Mouse (Mus musculus): ENCODE results near the gene Dnah7a. TPM values are rescaled to one million over a fixed set of nuclear protein-coding genes. Genes with fewer than 3 reads are reported as not detected.
"Not testable (repeated sequence)": the region's sequence is repeated elsewhere in the genome, so short reads cannot be mapped to it uniquely, and the experiment has no call there.

The Dnah7a gene
- polyA plus RNA-seq, 1 experiment from 2014 or later: 0.04 TPM

DNA sequence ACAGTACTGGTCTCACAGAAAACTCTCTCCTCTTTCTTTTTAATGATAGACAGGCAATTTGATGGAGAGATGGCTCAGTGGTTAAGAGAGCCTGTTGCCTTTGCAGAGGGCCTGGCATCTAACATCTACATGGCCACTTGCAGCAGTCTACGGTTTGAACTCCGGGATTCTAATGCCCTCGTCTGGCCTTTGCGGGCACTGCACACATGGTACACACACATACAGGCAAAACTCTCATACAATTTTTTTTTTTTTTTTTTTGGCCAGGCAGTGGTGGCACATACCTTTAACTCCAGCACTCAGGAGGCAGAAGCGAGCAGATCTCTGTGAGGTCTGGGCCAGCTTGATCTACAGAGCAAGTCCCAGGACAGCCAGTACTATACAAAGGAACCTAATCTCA lies 2.4 kb downstream of the Dnah7a start:
- CTCF ChIA-PET: no interaction called here
- TF ChIP-seq CTCF (IDR thresholded peaks at IDR 0.05): no peak

DNA sequence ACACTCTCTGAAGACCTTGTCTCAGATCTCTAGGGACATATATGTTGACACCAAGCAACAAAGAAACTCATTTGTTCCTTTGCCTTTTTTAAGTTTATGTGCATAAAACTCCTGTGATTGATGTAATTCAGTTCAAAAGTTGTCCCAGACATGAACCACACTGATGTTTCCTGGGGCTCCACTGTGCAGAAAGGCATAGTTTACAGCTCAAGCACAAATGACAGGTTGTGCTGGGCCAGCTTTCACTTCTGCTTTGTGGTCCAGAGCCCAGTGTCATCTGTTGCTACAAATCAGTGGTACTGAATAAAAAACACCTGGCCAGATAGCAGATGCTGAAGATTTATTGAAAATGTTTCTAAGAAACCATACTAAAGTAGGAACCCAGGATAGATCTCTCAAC lies 42.3 kb downstream of the Dnah7a start:
- DNase-seq (ENCODE audit: low read depth, low spot score); POLR2A ChIA-PET; ATAC-seq; H3K27me3 ChIP-seq; CTCF ChIA-PET; in situ Hi-C loops (cut with MboI; ENCODE audit: low pct_unique_long_range_greater_than_20kb): not testable (repeated sequence)

More for the DNA sequence above, 2.4 kb downstream of the Dnah7a start:
- no peaks in the 10 kb centered on the region for H3K27me3 ChIP-seq
- in situ Hi-C loops (cut with MboI; ENCODE audit: low pct_unique_long_range_greater_than_20kb): loop anchor here (25.0 kb wide), 1 partner anchor 683 kb away; no protein-coding TSS in a partner anchor
- ATAC-seq: no peak
- no peak for DNase-seq (ENCODE audit: low read depth, low spot score)
- POLR2A ChIA-PET: interaction anchor here (0.7 kb wide), 1 partner anchor 644 kb away, joined by 4 read pairs; no protein-coding TSS in a partner anchor

DNA sequence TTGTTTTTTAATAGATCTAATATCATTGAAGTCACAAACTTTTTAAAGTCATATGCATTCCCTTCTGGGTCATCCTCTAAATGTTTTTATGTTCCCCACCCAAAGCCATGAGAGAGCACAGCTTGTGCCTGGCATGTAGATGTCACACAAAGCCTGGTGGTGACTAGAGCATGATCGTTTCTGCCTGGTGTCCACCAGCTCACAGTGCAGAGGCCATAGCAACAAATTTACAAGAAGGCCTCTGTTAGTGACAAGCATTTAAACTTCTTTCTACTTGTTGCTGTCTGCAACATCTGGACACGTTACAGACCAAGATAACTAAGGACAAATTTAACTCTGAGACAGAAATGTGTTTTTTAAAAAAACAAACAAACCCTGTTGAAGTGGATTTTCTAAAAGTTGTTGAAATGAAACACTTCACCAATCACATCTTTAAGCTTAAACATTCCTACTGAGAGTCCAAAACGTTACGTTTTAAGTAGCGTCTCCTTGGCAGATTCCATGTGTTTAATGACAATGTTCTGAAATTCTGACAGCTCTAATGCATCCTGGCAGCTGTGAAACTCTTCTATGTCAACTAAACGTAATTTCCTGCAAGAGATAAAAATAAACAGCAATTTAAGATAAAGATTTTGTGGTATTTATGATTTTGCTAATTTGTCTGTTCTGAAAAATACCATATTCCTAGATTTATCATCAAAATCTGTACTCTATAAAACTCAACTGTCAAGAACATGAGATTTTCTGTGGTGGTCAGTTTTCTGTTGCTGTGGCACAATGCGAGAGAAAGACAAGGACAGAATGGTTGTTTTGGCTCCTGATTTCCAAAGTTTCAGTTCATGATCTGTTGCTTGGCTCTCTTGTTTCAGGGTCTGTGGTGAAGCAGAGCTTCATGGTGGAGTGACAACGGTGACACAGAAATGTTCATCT lies 66.5 kb downstream of the Dnah7a start:
- ChIA-PET CTCF (no interaction called here), POLR2A (no interaction called here)
- in situ Hi-C loops (cut with MboI; ENCODE audit: low pct_unique_long_range_greater_than_20kb): no loop called here
- no peak for TF ChIP-seq CTCF (IDR thresholded peaks at IDR 0.05)
- DNase-seq (ENCODE audit: low read depth, low spot score): no peak
- no peak for ATAC-seq
- no peaks in the 10 kb centered on the region for H3K27me3 ChIP-seq

DNA sequence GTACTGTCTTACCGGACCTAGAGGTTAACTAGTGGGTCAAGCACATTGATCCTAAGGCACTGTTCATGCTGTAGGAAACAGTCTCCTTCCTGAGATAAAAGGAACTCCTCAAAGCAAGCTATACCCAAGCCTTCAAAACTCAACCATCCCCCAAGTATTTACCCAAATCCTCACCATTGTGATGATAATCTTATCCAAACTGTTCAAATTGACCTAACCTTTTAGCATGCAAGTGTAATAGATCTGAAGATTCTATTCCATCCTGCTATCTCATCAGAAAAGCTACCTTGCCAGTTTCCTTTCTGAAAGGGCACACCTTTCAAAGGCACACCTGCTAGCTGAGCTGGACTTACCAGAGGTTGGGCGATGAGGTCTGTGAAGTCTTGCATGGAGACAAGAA lies 70.9 kb downstream of the Dnah7a start:
- in situ Hi-C loops (cut with MboI; ENCODE audit: low pct_unique_long_range_greater_than_20kb); ATAC-seq; H3K27me3 ChIP-seq; CTCF ChIA-PET; POLR2A ChIA-PET; DNase-seq (ENCODE audit: low read depth, low spot score): not testable (repeated sequence)

DNA sequence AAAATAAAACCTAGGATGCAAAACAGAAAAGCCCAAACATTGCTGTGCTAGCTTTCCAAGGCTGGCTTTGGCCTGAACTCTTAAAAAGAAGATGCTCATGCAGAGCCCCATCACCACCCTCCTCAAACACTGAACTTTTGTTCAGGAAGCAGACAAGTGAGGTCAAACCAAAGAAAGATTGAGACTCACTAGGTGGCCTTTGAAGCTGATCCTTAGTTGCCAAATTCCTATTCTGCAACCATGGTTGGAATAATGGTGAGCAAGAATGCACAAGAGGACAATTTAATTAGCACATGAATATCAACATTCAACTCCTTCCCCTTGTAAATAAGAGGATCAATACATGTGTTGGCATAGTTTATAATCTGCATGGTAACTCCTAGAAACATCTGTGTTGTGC lies 74.5 kb downstream of the Dnah7a start:
- H3K27me3 ChIP-seq; POLR2A ChIA-PET; ATAC-seq; DNase-seq (ENCODE audit: low read depth, low spot score); in situ Hi-C loops (cut with MboI; ENCODE audit: low pct_unique_long_range_greater_than_20kb); CTCF ChIA-PET: not testable (repeated sequence)

DNA sequence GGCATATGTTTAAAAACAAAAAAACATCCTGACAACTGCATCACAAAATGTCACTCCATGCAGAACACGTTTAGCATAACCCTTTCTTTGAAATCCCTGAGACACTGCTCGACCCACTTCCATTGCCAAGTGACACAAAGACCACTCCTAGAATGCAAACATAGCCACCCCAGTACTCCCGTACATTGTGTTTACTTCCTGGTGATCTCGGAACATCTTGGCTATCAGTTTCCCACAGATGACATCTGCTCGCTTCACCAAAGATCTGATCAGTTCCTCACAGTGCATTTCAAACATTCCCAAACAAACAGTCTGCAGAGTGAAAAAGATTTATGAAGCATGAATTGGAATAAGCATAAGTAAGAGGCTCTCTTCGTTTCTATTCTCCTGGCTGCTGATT lies 76.6 kb downstream of the Dnah7a start:
- DNase-seq (ENCODE audit: low read depth, low spot score): no peak
- H3K27me3 ChIP-seq: no peaks in the 10 kb centered on the region
- TF ChIP-seq CTCF (IDR thresholded peaks at IDR 0.05): no peak
- ChIA-PET CTCF (no interaction called here), POLR2A (no interaction called here)
- in situ Hi-C loops (cut with MboI; ENCODE audit: low pct_unique_long_range_greater_than_20kb): no loop called here
- no peak for ATAC-seq

DNA sequence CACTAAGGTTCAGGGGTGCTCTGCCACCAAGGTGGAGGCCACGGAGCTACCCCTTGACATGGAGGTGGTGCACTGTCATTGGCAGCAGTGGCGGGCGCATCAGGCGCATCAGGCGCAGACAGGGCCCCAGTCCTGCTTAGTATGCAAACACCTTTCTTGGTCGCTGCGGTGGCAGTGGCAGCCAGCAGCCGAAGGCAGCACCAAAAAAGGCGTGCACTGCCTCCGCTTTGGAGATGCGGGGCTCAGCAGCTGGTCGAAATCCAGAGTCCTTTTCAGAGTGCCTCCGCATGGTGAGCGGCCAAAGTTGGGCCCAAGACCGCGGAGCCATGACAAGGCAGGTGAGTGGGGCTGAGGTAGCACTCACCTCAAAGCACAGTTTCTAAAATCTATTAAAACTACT lies 93.1 kb downstream of the Dnah7a start:
- ChIA-PET POLR2A (no interaction called here), CTCF (no interaction called here)
- DNase-seq (ENCODE audit: low read depth, low spot score) (no peak), ATAC-seq (no peak)
- in situ Hi-C loops (cut with MboI; ENCODE audit: low pct_unique_long_range_greater_than_20kb): no loop called here
- H3K27me3 ChIP-seq: no peaks in the 10 kb centered on the region
- no peak for TF ChIP-seq CTCF (IDR thresholded peaks at IDR 0.05)

DNA sequence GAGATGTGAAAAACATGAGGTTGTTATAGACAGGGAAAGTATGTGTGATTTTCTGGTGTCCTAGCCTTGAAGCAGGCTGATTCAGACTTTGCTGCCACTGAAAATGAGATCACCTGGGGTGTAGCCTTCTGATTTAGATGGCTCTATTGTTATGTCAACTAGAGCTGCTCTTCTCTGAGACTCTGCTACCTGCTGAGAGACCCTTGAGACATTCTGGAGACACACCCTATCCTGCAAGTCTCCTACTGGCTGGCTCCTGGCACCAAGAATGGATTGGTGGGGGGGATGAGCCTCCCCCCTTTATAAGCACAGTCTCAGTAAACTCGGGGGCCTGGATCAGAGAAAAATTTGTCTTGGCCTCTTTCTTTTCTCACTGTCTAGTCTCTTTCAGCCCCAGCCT lies 125.3 kb downstream of the Dnah7a start:
- H3K27me3 ChIP-seq; in situ Hi-C loops (cut with MboI; ENCODE audit: low pct_unique_long_range_greater_than_20kb); POLR2A ChIA-PET; DNase-seq (ENCODE audit: low read depth, low spot score); ATAC-seq; CTCF ChIA-PET: not testable (repeated sequence)

DNA sequence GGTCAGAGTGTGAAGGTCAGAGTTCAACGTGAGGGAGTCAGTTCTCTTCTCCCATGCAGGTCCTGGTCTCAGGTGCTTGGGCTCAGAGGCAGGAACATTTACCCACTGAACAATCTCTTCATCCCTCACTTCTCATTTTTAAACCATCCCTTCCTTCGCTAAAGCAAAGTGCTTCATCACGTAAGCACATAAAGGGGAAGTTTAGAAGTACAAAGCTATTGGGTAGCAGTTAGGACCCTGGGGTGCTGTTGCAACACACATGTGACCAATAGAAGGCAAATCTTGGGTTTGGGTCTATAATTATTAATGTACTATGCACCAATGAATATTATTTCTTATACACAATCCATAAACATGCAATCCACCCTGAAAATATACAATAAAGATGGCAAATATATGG lies 148.7 kb downstream of the Dnah7a start:
- in situ Hi-C loops (cut with MboI; ENCODE audit: low pct_unique_long_range_greater_than_20kb); POLR2A ChIA-PET; CTCF ChIA-PET; ATAC-seq; DNase-seq (ENCODE audit: low read depth, low spot score); H3K27me3 ChIP-seq: not testable (repeated sequence)

DNA sequence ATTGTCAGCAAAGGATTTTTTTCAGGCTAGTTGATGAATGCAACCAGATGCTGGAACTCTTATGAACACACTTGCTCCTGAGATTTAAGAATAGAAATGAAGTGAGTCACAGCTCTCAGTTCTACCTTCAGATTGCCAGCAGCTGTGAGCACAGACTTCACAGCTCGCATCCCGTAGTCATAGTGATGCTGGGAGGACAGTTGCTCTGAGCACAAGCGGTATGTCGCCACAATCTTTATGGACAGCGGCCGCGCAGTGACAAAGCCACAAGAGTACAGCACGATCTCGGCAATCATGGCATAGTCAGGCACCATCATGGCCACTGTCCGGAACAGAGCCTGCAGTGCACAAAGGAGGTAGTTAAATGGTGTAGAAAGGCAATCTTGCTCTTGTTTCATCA lies 159.6 kb downstream of the Dnah7a start:
- ATAC-seq; H3K27me3 ChIP-seq; CTCF ChIA-PET; DNase-seq (ENCODE audit: low read depth, low spot score); in situ Hi-C loops (cut with MboI; ENCODE audit: low pct_unique_long_range_greater_than_20kb); POLR2A ChIA-PET: not testable (repeated sequence)

DNA sequence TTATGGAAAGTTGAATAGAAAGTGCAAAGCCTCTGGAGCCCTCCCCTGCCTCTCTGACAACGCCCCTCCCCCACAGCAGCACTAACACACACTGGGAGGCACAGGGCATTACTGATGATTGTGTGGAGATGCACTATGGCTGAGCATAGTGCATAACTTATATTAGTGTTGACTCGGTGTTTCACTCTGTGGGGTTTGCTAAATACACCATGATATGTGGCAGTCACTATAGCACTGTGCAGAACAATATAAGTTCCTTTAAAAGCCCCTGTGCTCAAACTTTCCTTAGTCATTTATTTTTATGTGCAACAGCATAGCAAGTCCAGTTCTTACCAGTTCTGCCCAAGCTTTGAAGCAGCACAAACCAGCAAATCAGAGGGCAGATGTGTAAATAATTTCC lies 168.2 kb downstream of the Dnah7a start:
- in situ Hi-C loops (cut with MboI; ENCODE audit: low pct_unique_long_range_greater_than_20kb); POLR2A ChIA-PET; DNase-seq (ENCODE audit: low read depth, low spot score); ATAC-seq; CTCF ChIA-PET; H3K27me3 ChIP-seq: not testable (repeated sequence)

DNA sequence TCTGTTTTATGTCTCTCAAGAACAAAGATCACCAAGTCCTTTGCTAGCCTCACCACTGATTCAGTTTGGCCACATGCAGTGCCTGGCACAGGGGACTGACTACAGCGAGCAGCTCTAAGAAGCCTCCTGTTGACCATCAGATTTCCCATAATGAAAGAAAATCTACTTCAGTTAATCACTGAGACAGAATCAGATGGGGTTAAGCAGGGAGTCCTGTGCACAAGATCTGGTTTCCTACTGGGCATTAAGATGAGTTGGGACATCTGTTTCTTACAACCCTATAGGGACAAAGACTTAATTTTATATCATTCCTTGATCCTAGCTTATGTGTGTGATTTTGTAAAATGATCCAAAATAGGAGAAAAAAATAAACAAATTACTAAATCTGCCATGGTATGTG lies 171.8 kb downstream of the Dnah7a start:
- CTCF ChIA-PET; DNase-seq (ENCODE audit: low read depth, low spot score); H3K27me3 ChIP-seq; ATAC-seq; POLR2A ChIA-PET; in situ Hi-C loops (cut with MboI; ENCODE audit: low pct_unique_long_range_greater_than_20kb): not testable (repeated sequence)

DNA sequence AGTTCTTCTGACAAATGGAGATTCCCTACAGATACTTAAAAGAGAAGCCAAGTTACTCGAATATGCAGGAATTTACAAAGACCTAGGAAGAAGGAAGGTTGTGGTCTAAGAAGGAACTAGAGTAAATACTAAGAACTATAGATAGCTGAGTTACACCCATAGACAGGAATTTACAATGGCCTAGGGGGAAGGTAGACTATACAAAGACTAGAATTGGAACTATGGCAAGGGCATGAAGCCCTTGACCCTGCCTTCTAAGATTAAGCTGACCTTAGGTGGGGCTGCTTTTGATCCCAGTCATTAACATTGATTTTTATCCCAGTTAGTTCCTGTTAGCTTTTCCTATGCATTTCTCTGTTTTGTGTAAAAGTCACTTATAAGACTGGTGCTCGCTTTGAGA lies 180.6 kb downstream of the Dnah7a start:
- POLR2A ChIA-PET; in situ Hi-C loops (cut with MboI; ENCODE audit: low pct_unique_long_range_greater_than_20kb); DNase-seq (ENCODE audit: low read depth, low spot score); ATAC-seq; H3K27me3 ChIP-seq; CTCF ChIA-PET: not testable (repeated sequence)

Measured in Patski (cell line).